Mouse (Mus musculus): Measurements from ENCODE around the gene Gm28051.

Gene Gm28051

DNA sequence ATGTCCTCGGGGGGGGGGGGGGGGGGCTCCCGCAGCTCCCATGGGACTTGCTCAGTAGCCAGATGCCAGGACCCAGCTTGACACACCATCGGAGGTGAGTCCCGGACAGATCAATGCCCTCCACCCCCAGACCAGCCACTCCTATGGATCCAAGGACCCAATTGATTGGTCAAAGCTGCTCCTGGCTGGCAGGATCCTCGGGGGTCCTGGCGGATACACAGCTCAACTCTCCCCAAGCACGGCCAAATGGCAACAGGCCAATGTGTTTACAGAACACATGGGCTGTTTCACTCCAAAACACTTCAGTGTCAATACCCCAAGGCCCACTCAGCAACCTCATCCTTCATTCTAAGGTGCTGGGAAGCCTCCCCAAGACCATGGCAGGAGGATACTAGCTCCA, 65.8 kb downstream of the Gm28051 start:
- DNase-seq (ENCODE audit: extremely low read depth, insufficient read length, low spot score) = no peak

DNA sequence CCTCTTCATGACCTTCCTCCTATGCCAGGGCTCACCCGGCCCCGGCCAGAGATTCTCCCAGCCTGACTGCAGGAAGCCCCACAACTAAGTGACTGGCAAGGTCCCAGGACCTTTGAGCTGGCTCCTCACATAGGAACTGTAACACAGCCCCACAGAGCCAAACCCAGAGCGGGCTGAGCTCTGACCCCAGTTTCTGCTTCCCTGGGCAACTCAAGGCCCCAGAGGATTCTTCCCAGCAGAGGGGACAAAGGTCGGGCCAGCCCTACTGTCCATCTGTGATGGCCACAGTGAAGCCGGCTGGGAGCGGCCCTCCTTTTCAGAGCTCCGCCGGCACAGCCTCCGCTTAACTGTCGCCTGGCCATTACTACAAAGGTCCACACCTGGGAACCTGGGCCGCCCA, 66.4 kb downstream of the Gm28051 start:
- no peak for DNase-seq (ENCODE audit: extremely low read depth, insufficient read length, low spot score)

DNA sequence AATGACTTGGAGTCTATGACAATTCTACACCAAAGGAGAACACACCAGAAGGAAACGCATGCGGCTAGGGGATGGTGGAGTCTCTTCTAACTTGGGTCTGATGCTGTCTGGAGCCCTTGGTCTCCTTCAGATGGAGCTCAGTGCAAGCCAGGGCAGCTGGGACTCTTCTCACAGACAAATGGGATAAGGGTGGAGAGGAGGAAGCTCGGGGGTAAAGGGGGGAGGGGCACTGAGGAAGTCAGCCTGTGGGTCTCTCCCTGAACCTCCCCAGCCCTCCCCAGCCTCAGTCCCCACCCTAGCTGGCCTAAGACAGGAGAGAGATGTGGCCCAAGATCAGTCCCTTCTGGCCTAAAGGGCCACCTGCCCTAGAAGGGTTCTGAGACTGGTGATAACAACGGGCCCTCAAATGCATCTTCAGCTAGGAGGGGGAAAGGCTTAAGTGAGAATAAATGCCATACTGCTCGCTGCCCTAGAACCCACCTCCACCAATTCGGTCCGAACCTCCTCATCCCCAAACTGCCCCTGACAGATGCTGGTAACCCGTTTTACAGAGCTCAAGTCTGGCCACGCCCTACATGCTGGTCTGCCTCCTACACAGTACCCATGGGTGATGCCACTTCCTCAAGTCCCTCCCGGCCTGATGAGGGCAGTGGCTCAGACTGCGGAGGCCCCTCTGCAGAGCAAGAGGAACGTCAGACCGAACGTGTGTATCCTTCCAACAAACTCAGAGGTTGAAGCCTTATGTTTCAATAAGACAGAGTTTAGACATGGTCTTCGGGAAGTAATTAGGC, 67.6 kb downstream of the Gm28051 start:
- no peak for DNase-seq (ENCODE audit: extremely low read depth, insufficient read length, low spot score)

DNA sequence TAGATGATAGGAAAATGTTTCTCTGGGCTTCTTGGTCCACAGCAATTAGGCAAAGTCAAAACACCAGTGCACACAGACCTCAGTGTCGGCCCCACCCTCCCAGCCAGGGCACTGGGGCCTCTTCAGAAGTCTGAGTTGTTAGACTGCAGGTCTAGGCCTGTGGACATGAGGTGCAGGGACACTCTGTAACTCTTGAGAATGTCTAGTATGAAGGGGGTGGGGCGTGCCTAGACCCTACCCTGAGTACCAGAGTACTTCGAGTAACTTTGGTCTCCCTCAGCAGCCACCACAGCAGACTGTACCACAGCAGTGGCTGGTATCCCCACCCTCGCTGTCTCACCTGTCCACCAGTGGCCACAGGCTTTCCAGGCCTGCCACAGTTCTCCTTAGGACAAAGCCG, 71.2 kb downstream of the Gm28051 start:
- DNase-seq (ENCODE audit: extremely low read depth, insufficient read length, low spot score) = no peak

DNA sequence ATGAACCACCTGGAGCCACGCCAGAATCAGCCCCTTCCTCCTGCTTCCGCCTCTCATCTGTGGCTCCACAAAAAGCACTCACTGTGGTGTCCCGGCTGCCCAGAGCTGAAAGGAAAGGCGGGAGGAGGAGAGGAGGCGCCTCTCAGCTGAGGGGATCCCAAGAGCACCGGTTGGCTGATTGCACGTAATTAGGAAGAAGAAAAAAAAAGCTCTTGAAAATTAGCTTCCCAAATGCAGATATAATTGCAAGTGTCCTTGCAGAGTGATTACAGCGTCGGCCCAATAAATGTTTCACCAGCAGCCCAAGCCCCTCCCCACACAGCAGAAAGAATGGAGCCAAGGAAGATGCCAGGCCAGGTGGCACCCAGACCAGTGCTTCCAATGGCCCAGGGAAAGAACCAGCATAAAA, 72.0 kb downstream of the Gm28051 start:
- DNase-seq (ENCODE audit: extremely low read depth, insufficient read length, low spot score) = no peak

DNA sequence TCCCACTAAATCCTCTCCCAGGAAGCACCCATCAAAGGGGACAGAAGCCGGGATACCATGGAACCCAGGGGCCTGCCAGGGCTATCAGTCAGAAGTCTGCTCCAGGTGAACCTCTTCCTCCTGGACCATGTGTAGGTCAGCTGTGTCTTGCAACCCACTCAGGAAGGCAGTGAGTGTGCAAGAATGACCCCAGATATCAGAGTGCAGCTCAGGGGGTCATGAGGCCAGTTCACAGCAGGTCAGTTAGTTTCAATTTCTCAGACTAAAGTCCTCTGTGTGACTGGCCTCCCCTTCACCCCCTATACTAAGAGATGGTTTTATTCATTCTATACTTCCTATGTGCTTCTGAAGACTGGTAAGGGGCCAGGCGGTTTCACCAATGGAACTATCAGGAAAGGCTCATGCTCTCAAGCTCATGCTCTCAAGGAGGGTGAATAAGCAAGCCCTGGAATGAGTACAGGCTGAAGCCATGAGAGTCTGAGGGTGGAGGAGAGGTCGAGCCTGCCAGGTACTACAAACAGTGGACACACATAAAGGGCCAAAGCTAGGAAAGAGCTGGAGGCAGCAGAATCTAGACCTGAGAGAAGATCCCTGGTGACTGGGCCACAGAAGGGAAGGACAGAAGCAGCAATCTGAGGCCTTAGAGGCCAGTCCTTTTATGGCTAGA, 72.7 kb downstream of the Gm28051 start:
- DNase-seq (ENCODE audit: extremely low read depth, insufficient read length, low spot score) = no peak

DNA sequence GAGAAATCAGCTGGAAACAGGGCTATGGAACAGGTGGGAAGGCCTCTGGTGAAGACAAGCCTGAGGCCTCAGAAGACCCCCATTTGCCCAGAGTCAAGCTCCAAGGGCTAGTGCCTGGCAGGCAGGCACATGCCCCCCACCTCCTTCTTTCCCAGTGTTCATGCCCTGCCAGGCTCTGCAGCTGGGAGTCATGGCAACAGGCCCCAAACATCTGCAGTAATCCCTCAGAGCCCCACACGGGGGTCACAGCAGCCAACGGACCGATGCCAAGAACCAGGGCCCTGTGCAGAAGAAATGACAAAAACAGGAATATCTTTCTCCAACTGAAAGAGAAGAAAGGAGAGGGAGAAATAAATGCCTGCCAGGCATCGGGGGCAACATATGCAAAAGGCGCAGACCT, 73.6 kb downstream of the Gm28051 start:
- no peak for DNase-seq (ENCODE audit: extremely low read depth, insufficient read length, low spot score)

DNA sequence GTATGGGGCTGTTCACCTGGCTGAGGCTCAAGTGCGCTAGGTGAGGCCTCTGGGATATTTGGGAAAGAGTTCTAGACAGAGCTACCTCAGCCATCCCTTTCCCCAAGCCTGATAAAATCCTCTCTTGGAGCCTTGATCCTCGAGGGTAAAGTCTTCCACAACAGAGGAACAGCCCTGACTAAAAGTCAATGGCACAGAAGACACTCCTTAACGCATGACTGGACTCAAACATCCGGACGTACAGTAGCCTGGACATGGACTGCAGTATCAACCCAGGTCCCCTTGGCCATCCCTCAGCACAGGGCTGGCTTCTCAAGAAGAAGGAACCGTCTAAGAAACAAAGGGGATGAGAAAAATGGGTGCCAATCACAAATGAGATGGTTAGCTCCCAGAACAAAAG, 74.1 kb downstream of the Gm28051 start:
- DNase-seq (ENCODE audit: extremely low read depth, insufficient read length, low spot score) = no peak

DNA sequence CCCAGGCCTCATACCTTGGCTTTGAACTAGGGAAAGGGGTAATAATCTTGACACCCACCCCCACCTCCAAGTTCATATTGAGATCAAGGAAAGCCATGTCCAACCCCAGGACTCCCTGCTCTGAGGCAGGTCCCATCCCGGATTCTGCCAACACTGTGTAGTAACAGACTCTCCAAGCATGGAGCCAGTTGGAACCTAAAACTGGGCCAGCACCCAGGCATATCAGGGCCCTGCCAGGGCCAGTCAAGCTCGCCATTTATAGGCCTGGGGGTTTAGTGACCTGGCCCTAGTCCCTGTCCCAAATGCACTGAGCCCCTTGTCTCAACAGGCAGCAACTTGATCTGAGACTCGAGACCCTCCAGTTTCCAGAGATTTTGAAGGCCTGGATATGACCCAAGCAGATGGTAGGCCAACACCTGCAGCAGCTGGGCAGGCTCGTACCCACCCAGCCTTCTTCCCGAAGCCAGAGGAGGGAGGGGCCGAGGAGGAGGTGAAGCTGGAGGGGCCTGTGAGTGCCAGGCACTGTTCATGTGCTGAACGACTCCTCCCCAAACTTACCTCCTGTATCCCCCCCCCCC, 74.8 kb downstream of the Gm28051 start:
- DNase-seq (ENCODE audit: extremely low read depth, insufficient read length, low spot score) = no peak

DNA sequence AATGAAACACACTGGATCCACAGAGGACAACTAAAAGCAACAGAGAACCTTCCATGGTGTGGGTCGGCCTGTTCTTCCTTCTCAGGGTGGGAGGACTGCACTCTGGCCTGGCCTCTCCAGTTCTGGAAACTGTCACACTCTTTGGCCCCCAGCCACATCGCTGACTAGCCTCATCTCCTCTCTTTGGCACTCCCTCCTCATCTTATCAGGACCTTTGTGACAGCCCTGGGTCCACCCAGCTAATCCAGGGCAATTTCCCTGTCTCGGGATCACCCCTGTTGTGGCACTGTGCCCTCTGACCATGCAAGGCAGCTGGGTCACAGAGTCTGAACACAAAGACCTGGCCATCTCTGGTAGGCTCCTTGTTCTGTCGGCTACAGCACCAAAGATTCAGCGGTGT, 75.5 kb downstream of the Gm28051 start:
- DNase-seq (ENCODE audit: extremely low read depth, insufficient read length, low spot score) = no peak

DNA sequence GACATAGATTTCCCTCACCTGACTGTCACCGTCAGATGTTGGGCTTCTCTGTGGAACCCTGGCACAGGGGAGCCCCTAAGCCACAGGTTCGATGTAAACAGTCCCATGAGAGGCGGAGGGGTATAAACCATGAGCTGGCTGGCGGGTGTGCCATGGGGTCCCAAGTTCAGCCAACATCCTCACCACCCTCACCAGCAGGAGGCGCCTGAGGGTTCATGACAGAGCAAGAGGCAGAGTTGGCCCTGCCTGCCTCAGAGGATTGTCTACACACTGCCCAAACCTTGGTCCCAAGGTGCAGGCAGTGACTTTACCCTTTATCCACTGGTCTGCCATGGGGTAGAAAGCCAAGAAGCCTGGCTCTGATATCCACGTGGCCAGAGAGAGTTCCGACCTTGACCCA, 76.0 kb downstream of the Gm28051 start:
- DNase-seq (ENCODE audit: extremely low read depth, insufficient read length, low spot score) = no peak

DNA sequence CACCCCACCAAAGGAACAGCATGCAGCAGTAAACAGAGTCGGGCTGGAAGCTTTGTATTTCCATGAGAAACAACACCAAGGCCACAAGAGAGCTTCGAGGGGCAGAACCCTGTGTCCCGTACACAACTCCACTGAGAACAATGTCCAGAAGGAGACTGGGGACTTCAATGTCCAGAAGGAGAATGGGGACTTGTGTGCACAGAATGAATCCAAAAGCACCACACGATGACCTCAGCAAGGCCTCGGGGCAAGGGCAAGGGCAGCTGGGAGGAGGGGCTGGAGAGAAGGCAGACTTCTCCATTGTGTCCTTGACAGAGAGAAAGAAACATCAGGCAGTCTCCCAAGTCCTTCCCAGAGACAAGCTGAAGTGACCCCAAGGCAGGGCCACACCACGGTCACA, 78.7 kb downstream of the Gm28051 start:
- no peak for DNase-seq (ENCODE audit: extremely low read depth, insufficient read length, low spot score)

DNA sequence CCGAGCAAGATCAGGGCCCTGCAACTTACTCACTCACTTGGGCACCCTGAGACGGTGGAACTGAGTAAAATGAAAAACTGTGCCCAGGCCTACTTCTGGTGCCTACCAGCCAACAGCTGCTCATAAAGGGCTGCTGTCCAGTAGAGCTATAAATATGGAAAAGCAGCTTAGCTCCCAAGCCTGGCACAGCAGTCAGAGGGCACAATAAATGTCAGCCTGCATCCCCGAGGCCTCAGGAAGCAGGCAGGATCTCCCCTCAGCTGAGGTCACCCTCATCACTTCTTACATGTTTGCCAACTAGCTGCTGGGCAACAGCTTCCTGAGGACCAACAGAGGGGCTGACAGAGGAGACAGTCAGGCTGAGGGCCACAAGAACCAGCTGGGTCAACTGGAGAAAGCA, 80.5 kb downstream of the Gm28051 start:
- DNase-seq (ENCODE audit: extremely low read depth, insufficient read length, low spot score) = no peak

DNA sequence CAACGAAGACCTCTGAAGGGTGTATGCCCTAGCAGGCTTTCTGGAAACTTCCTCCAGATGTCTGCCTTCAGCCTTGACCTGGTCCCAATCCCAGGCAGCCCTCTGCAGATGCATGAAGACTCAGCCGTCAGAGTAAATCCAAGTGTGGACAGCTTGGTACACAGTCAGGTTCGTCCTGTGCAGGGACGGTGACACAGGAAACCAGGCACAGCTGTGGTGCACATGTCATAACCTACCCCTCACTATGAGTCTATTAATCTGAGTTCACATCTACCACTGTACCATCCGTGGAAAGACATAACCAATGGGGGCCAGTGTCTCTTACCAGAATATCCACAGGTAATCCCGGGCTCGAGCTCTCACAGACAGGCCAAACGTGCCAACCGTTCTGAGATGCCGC, 83.0 kb downstream of the Gm28051 start:
- DNase-seq (ENCODE audit: extremely low read depth, insufficient read length, low spot score) = no peak

DNA sequence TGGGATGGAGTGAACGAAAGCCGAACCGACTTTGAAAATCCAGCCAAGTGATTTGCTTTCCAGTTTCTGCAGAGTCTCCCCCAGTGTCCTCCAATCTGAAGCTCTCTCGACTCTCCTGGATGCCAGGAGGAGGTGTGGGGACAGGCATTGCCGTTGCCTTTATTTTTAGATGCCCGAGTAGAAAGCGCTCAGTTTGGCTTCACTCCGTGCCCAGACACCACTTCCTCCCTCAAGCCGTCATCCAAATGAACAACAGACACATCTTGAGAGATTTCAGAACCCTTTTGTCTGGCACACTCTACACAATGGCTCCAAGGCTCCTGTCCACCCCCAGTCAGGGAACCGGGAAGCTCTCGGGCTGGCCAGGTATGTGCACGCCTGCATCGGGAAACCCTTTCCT, 83.4 kb downstream of the Gm28051 start:
- DNase-seq (ENCODE audit: extremely low read depth, insufficient read length, low spot score) = no peak

DNA sequence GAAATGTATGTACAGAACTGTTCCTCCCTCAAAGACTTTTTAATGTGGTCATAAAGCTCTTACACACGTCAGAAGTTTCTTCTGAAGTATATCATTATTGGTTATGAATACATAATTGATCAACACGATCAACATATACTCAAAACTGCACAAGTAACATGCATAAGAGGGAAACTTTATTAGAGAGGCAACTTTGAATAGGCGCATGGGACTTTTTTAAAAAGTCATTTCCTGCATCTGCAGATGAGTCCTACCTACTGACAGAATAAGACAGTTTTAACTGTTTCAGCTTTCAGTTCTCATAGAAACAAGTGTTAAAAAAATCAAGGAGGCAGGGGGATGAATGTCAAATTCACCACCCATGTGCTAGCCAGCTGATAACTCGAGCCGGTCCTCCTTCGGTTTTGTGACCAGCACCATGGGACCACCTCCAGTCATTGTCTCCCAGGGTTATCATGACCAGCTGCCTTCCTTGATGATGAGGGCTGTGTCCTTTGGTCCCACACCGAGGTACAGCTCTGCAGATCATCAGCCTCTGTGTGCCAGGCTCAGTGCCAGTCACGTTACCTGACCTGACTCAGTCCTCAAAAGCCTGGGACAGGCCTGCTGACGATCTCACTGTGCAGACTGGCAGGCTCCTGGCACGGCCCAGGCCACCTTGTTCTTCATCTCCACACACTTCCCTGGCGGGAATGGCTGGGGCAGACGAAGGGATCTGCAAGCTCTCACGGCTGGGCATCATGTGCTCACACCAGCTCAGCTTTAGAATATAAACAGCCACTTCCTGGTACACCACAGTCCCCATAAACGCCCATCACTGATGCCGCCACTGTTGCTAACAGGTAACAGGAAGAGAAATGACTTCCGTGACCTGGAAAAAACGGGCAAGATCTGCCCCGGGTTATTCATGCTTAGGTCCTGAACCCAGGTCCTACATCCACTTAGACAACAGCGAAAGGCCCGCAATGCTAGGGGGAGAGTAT, 84.4 kb downstream of the Gm28051 start:
- no peak for DNase-seq (ENCODE audit: extremely low read depth, insufficient read length, low spot score)

DNA sequence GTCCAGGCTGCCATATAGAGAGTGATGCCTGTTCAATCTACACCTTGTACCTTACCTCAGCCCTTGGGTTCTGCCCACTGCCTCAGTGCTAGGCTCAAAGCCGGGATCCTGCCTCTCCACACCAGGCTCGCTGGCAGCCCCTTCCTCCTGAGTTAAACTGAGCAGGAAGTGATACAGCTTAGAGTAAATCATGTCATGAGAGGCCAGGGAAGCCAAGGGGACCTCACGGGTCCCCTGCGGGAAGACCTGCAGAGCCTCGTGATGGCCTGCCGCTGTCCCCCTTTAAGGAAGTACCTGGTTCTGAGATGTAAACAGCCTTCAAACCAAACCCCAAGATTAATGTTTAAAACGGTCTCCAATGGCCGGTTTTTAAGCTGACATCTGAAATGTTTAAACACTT, 85.4 kb downstream of the Gm28051 start:
- DNase-seq (ENCODE audit: extremely low read depth, insufficient read length, low spot score) = no peak

DNA sequence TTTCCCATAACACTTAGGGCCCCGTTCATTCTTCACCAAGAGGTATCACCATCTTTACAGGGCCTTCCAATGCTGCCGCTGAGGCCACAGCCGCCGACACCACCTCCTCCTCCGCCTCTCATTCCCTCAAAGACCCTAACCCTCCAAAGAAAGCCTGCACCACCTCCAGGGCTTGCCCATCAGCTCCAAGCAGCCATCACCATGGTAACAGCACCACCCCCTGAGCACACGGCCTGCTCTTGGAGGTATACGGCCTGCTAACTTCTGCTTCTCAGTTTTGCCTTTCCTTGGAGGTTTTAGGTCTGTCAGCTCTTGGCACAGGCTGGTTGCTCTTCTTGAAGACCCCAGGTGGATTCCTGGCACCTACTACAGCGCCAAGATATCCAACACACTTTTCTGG, 86.7 kb downstream of the Gm28051 start:
- DNase-seq (ENCODE audit: extremely low read depth, insufficient read length, low spot score) = no peak

Data from 3134 (cell line).